Mouse (Mus musculus) left cerebral cortex, postnatal 25 days (tissue): Measurements from ENCODE around the gene Eno2. TPM values are rescaled to one million over a fixed set of nuclear protein-coding genes. Genes with fewer than 3 reads are reported as not detected.

Source experiments
- DNase-seq, 2 experiments: peaks; one replicate each; pipeline ENCODE4 v3.0.0; 2022; ENCODE audit warnings: low spot score in 2 of 2, mixed read lengths in 1 of 2
- intact Hi-C: fragments of 180-260 bp; cut with DNase I; formaldehyde crosslinking; loops from one replicate; pipeline ENCODE4 v1.15.1; 2025
- microRNA-seq, 2 experiments: library from miRNA; unstranded; fragments of <30 nt; microRNA quantifications; one replicate each; pipeline ENCODE4 v1.2.0; 2022
- total RNA-seq, 2 experiments: library from RNA; stranded (reverse); gene quantifications; 2 replicates each; pipeline ENCODE4 v1.2.3; 2021

Gene Eno2
- total RNA-seq, 2 experiments from 2014 or later = 999 to 1,002 TPM

GRCm38 (mm10) chr6:124723541-124723940 lies 45.9 kb downstream of the Eno2 start:
- intact Hi-C loops = no loop called here
- no peak for DNase-seq

- DNase-seq = no peak
- intact Hi-C loops = no loop called here
Measured at GRCm38 (mm10) chr6:124722876-124723473, 46.5 kb downstream of the Eno2 start.

- intact Hi-C loops = no loop called here
- no peak for DNase-seq
Measured at GRCm38 (mm10) chr6:124720904-124721303, 48.6 kb downstream of the Eno2 start.

GRCm38 (mm10) chr6:124719354-124719978 lies 50.0 kb downstream of the Eno2 start:
- no peak for DNase-seq
- intact Hi-C loops = no loop called here

GRCm38 (mm10) chr6:124718703-124719102 lies 50.8 kb downstream of the Eno2 start:
- intact Hi-C loops = no loop called here
- DNase-seq = no peak

GRCm38 (mm10) chr6:124717968-124718367 lies 51.5 kb downstream of the Eno2 start:
- no peak for DNase-seq
- intact Hi-C loops = no loop called here

- intact Hi-C loops = no loop called here
- DNase-seq = no peak
Measured at GRCm38 (mm10) chr6:124716864-124717490, 52.5 kb downstream of the Eno2 start.

- no peak for DNase-seq
- intact Hi-C loops = loop anchor here (2.0 to 5.0 kb wide), 4 partner anchors 28 to 294 kb away; partner anchors contain the start of genes Atn1, Gm45234, Grcc10 and Lpcat3
Measured at GRCm38 (mm10) chr6:124712918-124713317, 56.6 kb downstream of the Eno2 start.

GRCm38 (mm10) chr6:124711824-124712782 lies 57.4 kb downstream of the Eno2 start, which contains the start of the genes Emg1 and Phb2:
Gene Emg1 (minus strand): TSS chr6:124712178.
Gene Phb2 (plus strand): TSS chr6:124712336.
- intact Hi-C loops = loop anchor here (2.0 to 5.0 kb wide), 4 partner anchors 29 to 295 kb away; partner anchors contain the start of genes Atn1, Gm45234, Grcc10 and Lpcat3
- peak; percentile 98 to 99 for DNase-seq

Small RNA genes lying within 50 kb of the gene (microRNA-seq; reads per million reads assigned to microRNA genes)
- 0 to 1.2 reads per million in 2 experiments for gene Mir141
- gene Mir200c = 12.4 to 15.8 reads per million in 2 experiments

Other genes starting within 250 kb of the Eno2 start
- 1 to 10 TPM; 1.4 to 1.5 TPM for gene C1s1, start 227.3 kb downstream of the Eno2 start, total RNA-seq
- gene C1rb, start 199.4 kb downstream of the Eno2 start, total RNA-seq = under 1 TPM in 1 of 2 experiments, not detected in 1; 0.28 TPM
- under 1 TPM; 0.14 to 0.16 TPM for gene C1s2, start 133.6 kb downstream of the Eno2 start, total RNA-seq
- gene Lpcat3, start 106.6 kb downstream of the Eno2 start, total RNA-seq = 10 to 100 TPM; 22.4 to 31.2 TPM
- gene Emg1, start 57.5 kb downstream of the Eno2 start, total RNA-seq = 10 to 100 TPM; 42.9 to 48.8 TPM
- gene Phb2, start 57.3 kb downstream of the Eno2 start, total RNA-seq = 100 to 1,000 TPM; 112 to 120 TPM
- gene Ptpn6, start 31.0 kb downstream of the Eno2 start, total RNA-seq = 1 to 10 TPM; 3.1 to 4.5 TPM
- gene Grcc10, start 28.3 kb downstream of the Eno2 start, total RNA-seq = 100 to 1,000 TPM; 315 to 349 TPM
- gene Gm45234, start 13.7 kb downstream of the Eno2 start, total RNA-seq = not detected
- gene Atn1, start 13.1 kb downstream of the Eno2 start, total RNA-seq = 100 to 1,000 TPM; 154 to 162 TPM
- gene Lrrc23, start 10.1 kb upstream of the Eno2 start, total RNA-seq = 1 to 10 TPM; 1.5 to 1.9 TPM
- gene Spsb2, start 39.0 kb upstream of the Eno2 start, total RNA-seq = 1 to 10 TPM; 4.4 to 5.2 TPM
- 100 to 1,000 TPM; 739 to 808 TPM for gene Tpi1, start 44.6 kb upstream of the Eno2 start, total RNA-seq
- 100 to 1,000 TPM; 176 to 177 TPM for gene Usp5, start 59.8 kb upstream of the Eno2 start, total RNA-seq
- 1 to 10 TPM in 1 of 2 experiments, under 1 TPM in 1; 0.50 to 1.1 TPM for gene Cdca3, start 59.9 kb upstream of the Eno2 start, total RNA-seq
- gene Gnb3, start 70.6 kb upstream of the Eno2 start, total RNA-seq = under 1 TPM in 1 of 2 experiments, not detected in 1; 0.18 TPM
- gene P3h3, start 88.1 kb upstream of the Eno2 start, total RNA-seq = 10 to 100 TPM; 21.9 to 25.7 TPM
- 100 to 1,000 TPM; 207 to 229 TPM for gene Gpr162, start 94.3 kb upstream of the Eno2 start, total RNA-seq
- 1 to 10 TPM; 2.8 to 8.7 TPM for gene Cd4, start 118.5 kb upstream of the Eno2 start, total RNA-seq
- gene Lag3, start 142.0 kb upstream of the Eno2 start, total RNA-seq = 1 to 10 TPM; 2.9 to 3.6 TPM
- gene Ptms, start 150.4 kb upstream of the Eno2 start, total RNA-seq = 1,000 to 10,000 TPM in 1 of 2 experiments, 100 to 1,000 TPM in 1; 954 to 1,041 TPM
- 100 to 1,000 TPM; 648 to 675 TPM for gene Mlf2, start 161.7 kb upstream of the Eno2 start, total RNA-seq
- gene Cops7a, start 195.9 kb upstream of the Eno2 start, total RNA-seq = 100 to 1,000 TPM; 149 to 163 TPM
- gene Pianp, start 227.0 kb upstream of the Eno2 start, total RNA-seq = 100 to 1,000 TPM; 169 to 181 TPM
- gene Zfp384, start 239.5 kb upstream of the Eno2 start, total RNA-seq = 10 to 100 TPM; 38.4 to 44.1 TPM